ENCODE assay signal across 7 mouse cellular contexts in the genomic region with DNA sequence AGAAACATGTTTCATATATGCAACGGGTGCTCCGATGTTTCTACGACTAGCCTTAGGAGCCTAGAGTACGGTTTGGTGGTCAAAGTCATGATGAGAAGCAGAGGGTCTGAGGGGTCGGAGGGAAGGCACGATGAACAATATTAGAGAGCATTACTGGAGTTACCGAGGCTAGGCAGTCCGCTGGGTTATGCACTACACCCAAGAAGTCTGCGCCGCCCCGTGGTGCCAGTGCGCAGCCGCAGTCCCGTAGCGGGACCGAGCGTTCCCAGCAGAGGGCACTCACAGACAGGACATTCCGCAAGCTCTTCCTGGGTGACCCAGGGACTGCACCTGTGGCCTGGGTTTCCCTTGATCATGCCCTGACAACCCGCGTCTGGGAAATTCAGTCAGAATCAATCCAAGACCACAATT. TPM values are rescaled to one million over a fixed set of nuclear protein-coding genes. Genes with fewer than 3 reads are reported as not detected.
DNase-seq lines count a peak whose midpoint lies in the region; ATAC-seq lines count a peak whose summit lies in the region.

No protein-coding gene starts in this region.

- ATAC-seq in embryonic facial prominence, embryonic 12.5 days (ENCODE audit: insufficient number of reproducible peaks, insufficient read depth, low FRiP score, low TSS enrichment), result peak; percentile 97
- ATAC-seq in limb, embryonic 11.5 days (ENCODE audit: insufficient number of reproducible peaks, low FRiP score, low TSS enrichment, low read depth), result peak; percentile 88
- ATAC-seq in midbrain, embryonic 14.5 days (ENCODE audit: low FRiP score, low TSS enrichment), result peak; percentile 94

- peak overlapping the region; percentile 48 for H3K4me3 ChIP-seq in embryonic facial prominence, embryonic 12.5 days
- peak overlapping the region; percentile 44 for H3K4me3 ChIP-seq in limb, embryonic 11.5 days (ENCODE audit: low read depth, low read length)
- H3K4me3 ChIP-seq in midbrain, embryonic 14.5 days (replicated peaks; ENCODE audit: low read depth, low read length), result peak overlapping the region; percentile 53

- H3K27me3 ChIP-seq in embryonic facial prominence, embryonic 12.5 days, result no peaks in the 10 kb centered on the region
- H3K27me3 ChIP-seq in limb, embryonic 11.5 days (ENCODE audit: control insufficient read depth, insufficient read depth, low read length), result no peaks in the 10 kb centered on the region
- H3K27me3 ChIP-seq in midbrain, embryonic 14.5 days (ENCODE audit: control insufficient read depth, insufficient read depth, low read length), result no peaks in the 10 kb centered on the region

- DNase-seq in adrenal gland, postnatal 25 days, result peak; percentile 94
- peak; percentile 99 for DNase-seq in heart, adult 11 months
- peak; percentile 97 for DNase-seq in kidney, adult 18-20 months
- DNase-seq in limb, embryonic 11.5 days (ENCODE audit: low spot score), result peak; percentile 96
- DNase-seq in midbrain, embryonic 14.5 days, result peak; percentile 96
- peak; percentile 92 to 97 for DNase-seq in spleen, adult 18-20 months

- no peaks in the 10 kb centered on the region for H3K4me1 ChIP-seq in embryonic facial prominence, embryonic 12.5 days
- no peaks in the 10 kb centered on the region for H3K4me1 ChIP-seq in limb, embryonic 11.5 days (ENCODE audit: control insufficient read depth, insufficient read depth, low read length)
- H3K4me1 ChIP-seq in midbrain, embryonic 14.5 days (ENCODE audit: control insufficient read depth, insufficient read depth, low read length), result no peaks in the 10 kb centered on the region

- peak overlapping the region; percentile 78 for H3K4me2 ChIP-seq in embryonic facial prominence, embryonic 12.5 days (replicated peaks)
- peak overlapping the region; percentile 73 for H3K4me2 ChIP-seq in limb, embryonic 11.5 days (ENCODE audit: low read depth, severe bottlenecking)
- H3K4me2 ChIP-seq in midbrain, embryonic 14.5 days (ENCODE audit: low read length), result peak overlapping the region; percentile 92

- H3K9ac ChIP-seq in embryonic facial prominence, embryonic 12.5 days, result peak overlapping the region; percentile 65
- peak overlapping the region; percentile 74 for H3K9ac ChIP-seq in limb, embryonic 11.5 days (ENCODE audit: low read length)
- H3K9ac ChIP-seq in midbrain, embryonic 14.5 days (replicated peaks; ENCODE audit: low read length), result peak overlapping the region; percentile 68

- 1% methylated on average over 20 of the region's 20 CpGs for WGBS in embryonic facial prominence, embryonic 12.5 days
- WGBS in limb, embryonic 11.5 days, result under 1% methylated on average over 20 of the region's 20 CpGs
- WGBS in midbrain, embryonic 14.5 days, result under 1% methylated on average over 20 of the region's 20 CpGs

- no peaks in the 10 kb centered on the region for H3K9me3 ChIP-seq in embryonic facial prominence, embryonic 12.5 days
- no peaks in the 10 kb centered on the region for H3K9me3 ChIP-seq in limb, embryonic 11.5 days (ENCODE audit: control insufficient read depth, low read length)
- no peaks in the 10 kb centered on the region for H3K9me3 ChIP-seq in midbrain, embryonic 14.5 days (ENCODE audit: control insufficient read depth, low read length)

- H3K27ac ChIP-seq in embryonic facial prominence, embryonic 12.5 days, result peak overlapping the region; percentile 95
- peak overlapping the region; percentile 76 for H3K27ac ChIP-seq in limb, embryonic 11.5 days (replicated peaks; ENCODE audit: low read depth, low read length)
- peak overlapping the region; percentile 81 for H3K27ac ChIP-seq in midbrain, embryonic 14.5 days (replicated peaks; ENCODE audit: low read depth, low read length)

- H3K36me3 ChIP-seq in embryonic facial prominence, embryonic 12.5 days, result no peaks in the 10 kb centered on the region
- no peaks in the 10 kb centered on the region for H3K36me3 ChIP-seq in limb, embryonic 11.5 days (ENCODE audit: control insufficient read depth, insufficient read depth, low read length)
- H3K36me3 ChIP-seq in midbrain, embryonic 14.5 days (ENCODE audit: control insufficient read depth, insufficient read depth, low read length), result no peaks in the 10 kb centered on the region

RNA-seq across cellular contexts. Expression of a gene that starts 42.9 kb away (rescaled TPM):
- total RNA-seq in adrenal gland, postnatal 25 days (2021), result 14.5 and 17.0 TPM in 2 replicates
- 41.9 and 42.4 TPM in 2 replicates for polyA plus RNA-seq in embryonic facial prominence, embryonic 12.5 days (2016; fragmentation: Nextera tagmentation; extraction: Ambion mirVana)
- 35.6 and 38.4 TPM in 2 replicates for polyA plus RNA-seq in limb, embryonic 11.5 days (2014; fragmentation: Nextera tagmentation; extraction: Ambion mirVana)
- polyA plus RNA-seq in midbrain, embryonic 14.5 days (2014; fragmentation: Nextera tagmentation; extraction: Ambion mirVana), result 3.8 and 7.9 TPM in 2 replicates

RNA-seq across cellular contexts. Expression of a gene that starts 56.8 kb away (rescaled TPM):
- total RNA-seq in adrenal gland, postnatal 25 days (2021), result 16.2 and 26.7 TPM in 2 replicates
- 33.2 and 34.4 TPM in 2 replicates for polyA plus RNA-seq in embryonic facial prominence, embryonic 12.5 days (2016; fragmentation: Nextera tagmentation; extraction: Ambion mirVana)
- polyA plus RNA-seq in limb, embryonic 11.5 days (2014; fragmentation: Nextera tagmentation; extraction: Ambion mirVana), result 28.2 and 30.4 TPM in 2 replicates
- polyA plus RNA-seq in midbrain, embryonic 14.5 days (2014; fragmentation: Nextera tagmentation; extraction: Ambion mirVana), result 3.7 and 8.4 TPM in 2 replicates

Comparison
In these comparisons a context has a peak if more than half of its experiments do, and no peak if none do; other contexts are left out.
1. Peak in every context shown above with its lines: DNase-seq, ATAC-seq, H3K4me3 ChIP-seq and H3K27ac ChIP-seq.